Mouse (Mus musculus): ENCODE data around the gene Gm9837.

The Gm9837 gene

DNA sequence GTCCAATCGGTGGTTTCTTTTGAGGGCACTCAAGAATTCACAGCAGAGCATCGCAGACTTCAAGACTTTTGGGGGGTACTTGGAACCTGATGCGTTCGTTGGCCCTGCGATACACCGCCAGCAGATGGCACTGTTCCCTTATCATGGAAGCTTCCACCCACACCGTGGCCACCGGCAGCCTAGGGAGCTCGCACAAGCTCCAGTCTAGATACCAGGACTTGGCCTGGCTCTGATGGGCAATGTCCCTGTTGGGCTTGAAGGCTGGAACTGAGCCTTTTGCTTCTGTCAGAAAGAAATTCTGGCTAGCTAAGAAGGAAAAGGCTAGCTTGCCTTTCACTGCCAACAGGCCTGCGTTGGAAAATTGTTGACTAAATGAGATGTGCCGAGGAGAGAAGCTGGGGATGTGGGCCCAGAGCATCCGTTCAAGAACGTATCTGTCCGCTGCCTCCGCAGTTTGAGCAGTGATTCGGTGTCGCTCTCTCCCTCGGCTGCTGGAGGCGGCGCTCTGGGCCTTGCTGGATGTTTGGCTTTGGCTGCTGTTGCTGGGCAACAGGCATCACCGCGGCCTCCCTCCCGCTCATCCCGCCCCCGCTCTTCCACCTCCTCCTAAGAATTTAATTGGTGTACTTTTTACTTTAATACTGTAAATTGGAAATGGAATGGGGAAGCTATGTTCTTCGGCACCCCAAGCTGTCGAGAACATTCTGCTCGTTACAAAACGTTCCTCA lies at the start of gene Gm9837:
Gm9837 (minus strand) TSS at position 512 of the 728 bp plus-strand sequence.
- DNase-seq (ENCODE audit: low spot score), result peak; percentile 82

GRCm38 (mm10) chr11:53519207-53520121 lies 49.2 kb upstream of the Gm9837 start, which contains the start of gene Sept8:
Sept8 (plus strand) TSS chr11:53519257.
- DNase-seq (ENCODE audit: low spot score), result peak; percentile 57

DNA sequence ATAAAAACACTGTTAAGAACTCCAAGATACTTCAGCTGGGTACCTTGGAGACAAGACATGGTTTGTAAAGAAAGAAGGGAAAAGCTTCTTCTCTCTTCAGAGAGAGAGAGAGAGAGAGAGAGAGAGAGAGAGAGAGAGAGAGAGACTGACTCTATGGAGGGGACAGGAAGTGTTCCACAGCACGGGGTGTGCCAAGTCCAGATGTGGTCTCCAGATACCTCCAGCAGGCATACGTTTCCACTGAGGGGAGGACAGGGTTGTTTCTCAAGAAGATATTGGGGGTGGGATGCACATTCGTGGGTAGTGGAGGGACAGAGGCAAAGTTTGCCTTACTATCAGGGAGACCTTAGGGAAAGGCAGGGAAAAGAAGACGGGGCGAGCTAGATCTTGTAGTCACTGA lies 48.5 kb upstream of the Gm9837 start:
- DNase-seq (ENCODE audit: low spot score), result no peak

DNA sequence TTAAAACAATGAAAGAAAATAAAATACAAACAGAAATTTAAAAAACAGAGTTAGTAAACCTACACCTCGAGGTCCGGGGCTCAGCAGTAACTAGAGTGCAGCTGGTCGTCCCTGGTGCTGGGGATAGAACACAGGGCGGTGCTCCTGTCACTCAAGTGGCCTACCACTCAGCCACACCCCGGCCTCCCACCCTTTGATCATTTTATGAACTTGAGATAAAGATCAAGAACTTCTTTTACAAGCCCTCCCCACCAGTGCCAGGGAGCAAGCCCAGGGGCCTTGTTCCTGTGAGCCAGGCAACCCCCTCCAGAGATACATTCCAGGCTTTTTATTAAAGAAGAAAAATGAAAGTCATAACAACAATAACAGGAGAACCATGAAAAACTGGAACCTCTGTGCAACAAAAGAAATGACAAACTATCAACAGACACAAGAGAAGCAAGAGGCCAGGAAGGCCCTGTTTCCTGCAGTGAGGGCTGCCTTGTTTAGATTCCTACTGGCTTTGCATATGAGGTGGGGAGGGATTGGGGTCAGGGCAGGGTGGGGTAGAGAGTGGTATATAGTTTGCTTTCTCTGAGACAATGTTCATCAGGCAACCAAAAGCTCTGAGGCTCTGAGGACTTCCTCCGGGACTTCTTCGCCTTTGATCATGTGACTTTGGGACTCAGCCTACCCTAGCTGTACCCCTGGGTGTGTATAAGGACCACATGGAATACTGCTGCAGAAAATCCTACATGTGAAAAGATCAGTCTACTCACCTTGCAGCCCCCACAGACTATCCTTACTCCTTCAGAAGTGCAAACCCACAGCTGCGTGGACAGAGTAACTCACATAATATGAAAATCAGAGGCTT lies 46.7 kb upstream of the Gm9837 start:
- no peak for DNase-seq (ENCODE audit: low spot score)

DNA sequence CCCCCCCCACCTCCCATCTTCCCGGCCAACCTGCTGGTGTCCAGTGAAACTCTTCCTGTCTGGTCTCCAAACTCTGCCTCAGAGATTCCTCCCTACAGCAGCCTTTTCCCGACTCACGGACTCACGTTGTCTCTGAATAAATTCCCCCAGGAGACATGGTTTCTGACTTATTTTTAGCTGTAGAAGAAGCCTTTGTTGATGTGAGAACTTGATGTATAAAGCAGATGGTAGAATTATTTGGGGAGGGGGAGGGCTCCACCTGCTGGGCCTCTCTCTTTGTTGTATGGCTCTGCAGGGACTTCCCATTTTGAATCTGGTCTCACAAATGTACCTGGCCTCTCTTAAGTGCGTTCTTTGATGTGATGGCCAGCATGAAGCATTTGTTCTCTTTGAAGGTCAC lies 40.1 kb upstream of the Gm9837 start:
- DNase-seq (ENCODE audit: low spot score), result no peak

- no peak for DNase-seq (ENCODE audit: low spot score)
Measured at GRCm38 (mm10) chr11:53508591-53508990, 38.3 kb upstream of the Gm9837 start.

- DNase-seq (ENCODE audit: low spot score), result no peak
Measured at GRCm38 (mm10) chr11:53508152-53508551, 37.9 kb upstream of the Gm9837 start.

DNA sequence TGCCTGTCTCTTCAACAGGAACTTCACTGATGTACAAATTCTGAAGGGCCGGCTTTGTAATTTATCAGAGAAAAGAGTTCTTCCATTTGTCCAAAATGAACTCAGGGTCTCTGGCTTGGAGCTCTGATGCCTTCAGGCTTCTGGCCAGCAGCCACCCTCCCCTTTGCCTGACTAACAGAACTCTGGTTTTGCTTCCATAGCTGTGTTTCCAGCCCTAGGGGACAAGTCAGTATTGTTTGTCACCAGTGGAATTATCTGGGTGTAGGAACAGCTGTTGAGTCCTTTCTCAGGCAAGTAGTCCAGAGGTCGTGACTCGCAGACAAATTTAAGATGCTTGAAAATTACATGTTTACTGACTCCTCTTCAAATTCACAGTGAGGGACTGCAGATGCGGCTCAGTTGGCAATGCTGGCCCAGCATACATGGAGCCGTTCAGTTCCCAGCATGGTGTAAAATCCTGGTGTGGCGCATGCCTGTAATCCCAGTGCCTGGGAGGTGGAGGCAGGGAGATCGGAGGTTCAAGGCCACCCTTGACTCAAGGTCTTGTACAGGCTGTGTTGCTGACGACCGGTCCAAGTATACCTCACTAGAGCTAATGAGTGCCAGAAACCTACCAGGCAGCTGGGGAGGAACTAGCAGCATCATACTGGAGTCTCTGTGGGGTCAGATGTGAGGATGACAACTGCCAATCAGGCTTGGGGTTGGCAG lies 37.0 kb upstream of the Gm9837 start:
- no peak for DNase-seq (ENCODE audit: low spot score)

- no peak for DNase-seq (ENCODE audit: low spot score)
Measured at GRCm38 (mm10) chr11:53505026-53505663, 34.9 kb upstream of the Gm9837 start.

DNA sequence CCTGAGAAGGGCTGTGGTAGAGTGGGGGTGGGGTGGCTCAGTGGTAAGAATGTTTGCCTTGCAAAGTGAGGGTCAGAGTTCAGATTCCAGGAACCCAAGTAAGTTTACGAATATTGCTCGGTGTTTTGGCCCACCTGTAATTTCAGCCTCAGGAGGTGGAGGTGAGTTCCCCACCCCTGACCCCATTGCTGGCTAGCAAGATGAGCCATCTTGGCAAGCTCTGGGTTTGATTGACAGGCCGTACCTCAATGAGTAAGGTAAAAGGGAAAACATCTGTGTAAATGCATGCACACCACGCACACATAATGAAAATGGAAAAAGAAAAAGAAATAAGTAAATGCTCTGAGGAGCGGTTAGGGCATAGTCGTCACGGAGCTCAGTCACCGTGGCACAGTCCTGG lies 34.1 kb upstream of the Gm9837 start:
- DNase-seq (ENCODE audit: low spot score), result no peak

GRCm38 (mm10) chr11:53503738-53504137 lies 33.5 kb upstream of the Gm9837 start:
- DNase-seq (ENCODE audit: low spot score), result no peak

DNA sequence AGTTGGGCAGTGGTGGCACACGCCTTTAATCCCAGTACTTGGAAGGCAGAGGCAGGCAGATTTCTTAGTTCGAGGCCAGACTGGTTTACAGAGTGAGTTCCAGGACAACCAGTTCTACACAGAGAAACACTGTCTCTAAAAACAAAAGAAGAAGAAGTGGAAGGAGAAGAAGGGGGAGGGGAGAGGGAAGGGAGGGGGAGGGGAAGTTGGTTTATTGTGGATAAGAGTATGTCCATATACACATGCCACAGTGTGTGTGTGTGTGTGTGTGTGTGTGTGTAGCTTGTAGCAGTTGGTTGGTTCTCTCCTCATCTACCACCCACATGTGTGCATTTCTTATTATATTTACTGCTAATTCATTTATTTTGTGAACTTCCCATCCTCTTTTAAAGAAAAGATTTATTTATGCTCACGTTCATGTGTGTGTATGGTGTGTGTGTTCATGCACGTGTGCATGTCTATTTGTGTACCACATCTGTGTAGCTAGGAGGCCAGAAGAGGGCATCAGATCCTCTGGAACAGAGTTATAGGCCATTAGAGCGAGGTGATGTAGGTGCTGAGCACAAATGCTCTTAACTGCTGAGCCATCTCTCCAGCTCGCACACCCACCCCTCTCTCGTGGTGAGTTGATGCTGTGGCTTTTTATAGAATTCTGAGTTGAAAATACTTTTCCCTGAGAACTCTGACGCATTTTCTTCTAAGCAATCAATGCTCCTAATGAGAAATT lies 31.9 kb upstream of the Gm9837 start:
- no peak for DNase-seq (ENCODE audit: low spot score)

DNA sequence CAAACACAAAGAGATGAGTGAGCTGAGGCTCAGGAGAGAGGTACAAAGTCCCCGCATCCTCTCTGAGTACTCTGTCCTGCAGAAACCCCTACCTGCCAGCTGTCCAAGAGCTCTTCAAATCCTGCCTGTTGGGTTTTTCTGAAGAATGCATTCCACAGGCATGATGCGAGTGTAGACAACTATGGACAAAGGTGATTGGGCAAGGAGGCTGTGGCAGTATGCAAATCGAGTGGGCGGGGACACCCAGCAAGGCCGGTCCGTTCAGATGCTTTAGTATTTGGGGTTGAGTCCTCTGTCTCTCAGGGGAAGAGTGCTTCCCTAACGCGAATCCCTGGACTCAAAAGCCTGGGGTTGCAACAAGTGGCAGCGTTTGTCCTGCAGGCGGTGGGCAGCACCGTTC lies 30.3 kb upstream of the Gm9837 start:
- DNase-seq (ENCODE audit: low spot score), result no peak

GRCm38 (mm10) chr11:53496946-53497345 lies 26.7 kb upstream of the Gm9837 start:
- DNase-seq (ENCODE audit: low spot score), result no peak

DNA sequence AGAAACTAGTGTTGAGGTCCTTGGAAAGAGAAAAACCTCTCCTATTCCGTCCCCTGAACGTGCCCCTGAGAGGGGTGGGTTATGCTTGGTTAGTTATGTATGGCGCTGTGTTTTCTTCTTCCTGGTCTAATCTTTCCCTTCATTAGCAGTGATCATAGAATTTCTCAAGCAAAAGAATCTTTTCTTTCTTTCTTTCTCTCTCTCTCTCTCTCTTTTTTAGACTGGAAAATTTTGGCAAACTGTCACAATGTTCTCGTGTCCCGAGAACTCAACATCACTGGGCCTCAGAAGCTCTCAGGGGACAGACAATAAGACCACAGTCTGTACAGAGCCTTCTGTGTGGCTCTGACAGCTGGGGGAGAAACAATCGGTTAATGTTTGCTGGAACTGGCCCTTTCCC lies 25.1 kb upstream of the Gm9837 start:
- no peak for DNase-seq (ENCODE audit: low spot score)

DNA sequence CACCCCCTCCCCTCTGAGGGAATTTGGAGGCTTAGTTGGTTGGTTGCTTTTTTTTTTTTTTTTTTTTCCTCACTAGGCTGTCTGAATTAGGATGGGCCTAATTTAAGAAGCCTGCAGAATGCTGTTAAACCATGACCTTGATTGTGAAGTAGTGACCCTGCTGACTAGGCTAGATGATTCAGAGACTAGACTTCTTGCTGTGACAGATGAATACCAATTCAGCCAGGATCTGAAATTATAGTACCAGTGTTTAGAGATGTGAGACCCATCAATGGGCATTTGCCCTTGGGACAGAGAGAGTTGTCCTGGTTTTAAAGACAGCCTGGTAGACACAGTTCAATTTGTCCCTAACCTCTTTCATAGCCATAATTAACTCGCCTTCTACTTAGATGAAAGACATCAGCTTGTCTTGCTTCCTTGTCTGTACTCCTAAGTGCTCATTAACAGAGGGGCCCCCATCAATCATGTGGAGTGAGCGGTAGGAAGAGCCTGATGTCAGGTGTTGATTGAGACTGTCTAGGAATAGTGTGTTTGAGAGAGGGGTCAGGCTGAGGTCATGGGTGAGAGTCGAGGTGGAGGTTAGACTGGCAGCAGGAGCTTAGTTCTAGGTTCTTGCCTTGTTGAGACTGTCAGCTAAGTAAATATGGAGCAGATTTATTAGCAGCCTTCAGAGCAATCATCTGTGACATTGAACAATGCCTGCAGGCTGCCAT lies 23.1 kb upstream of the Gm9837 start:
- DNase-seq (ENCODE audit: low spot score), result no peak

GRCm38 (mm10) chr11:53491954-53492401 lies 21.7 kb upstream of the Gm9837 start:
- DNase-seq (ENCODE audit: low spot score), result no peak

GRCm38 (mm10) chr11:53489421-53489820 lies 19.1 kb upstream of the Gm9837 start:
- DNase-seq (ENCODE audit: low spot score), result no peak

- DNase-seq (ENCODE audit: low spot score), result no peak
Measured at GRCm38 (mm10) chr11:53489007-53489406, 18.7 kb upstream of the Gm9837 start.

Measured in testis, postnatal 14 days (tissue).